25 mouse cellular contexts compared by ENCODE assay signal in the genomic region with DNA sequence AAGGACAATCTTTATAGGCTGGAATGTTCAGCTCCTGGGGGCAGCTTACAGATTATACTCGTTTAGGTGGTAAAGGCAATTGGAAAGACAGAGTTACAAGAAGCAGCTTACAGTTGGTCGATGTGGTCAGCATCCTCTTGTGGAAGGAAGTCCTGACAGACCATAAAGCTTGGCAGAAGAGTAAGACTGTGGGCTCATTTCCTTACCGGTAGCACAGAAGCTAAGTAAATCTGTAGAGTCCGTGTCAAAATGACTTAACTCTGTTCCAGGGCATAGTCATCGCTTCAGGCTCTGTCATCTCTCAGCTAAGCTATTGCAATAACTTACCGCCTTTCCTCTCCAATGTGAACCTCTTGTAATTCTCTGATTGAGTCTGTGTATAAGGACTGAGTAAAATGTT.
A peak's percentile ranks its signal among the peaks of the same experiment; 100 is the strongest.
DNase-seq lines count a peak whose midpoint lies in the region; ATAC-seq and TF ChIP-seq lines count a peak whose summit lies in the region.
"Had no signal": no experiment of that assay in that cellular context is flagged by ENCODE, and none has a peak within 500 bp of the region (broad histone marks: within the 10 kb centered on the region; RNA-seq: fewer than 3 reads in every experiment).

No protein-coding gene starts in this region.

- no peaks in the 10 kb centered on the region for H3K27me3 ChIP-seq in lung, postnatal 0 days (replicated peaks; ENCODE audit: insufficient read depth, low read length)
- no peaks in the 10 kb centered on the region for H3K27me3 ChIP-seq in neural tube, embryonic 15.5 days (replicated peaks)
- H3K27me3 ChIP-seq: CH12.LX; embryonic facial prominence, embryonic 12.5 days; forebrain, embryonic 13.5 days; forebrain, embryonic 15.5 days; Patski had no signal

- 58% methylated on average over 6 of the region's 6 CpGs for WGBS in lung, postnatal 0 days
- WGBS in neural tube, embryonic 15.5 days, result 88% methylated on average over 6 of the region's 6 CpGs

- H3K4me3 ChIP-seq in lung, postnatal 0 days (ENCODE audit: low read depth, low read length), result no peak overlapping the region
- H3K4me3 ChIP-seq in neural tube, embryonic 15.5 days (replicated peaks), result no peak overlapping the region
- H3K4me3 ChIP-seq: embryonic facial prominence, embryonic 10.5 days; embryonic facial prominence, embryonic 12.5 days; forebrain, embryonic 13.5 days; forebrain, embryonic 15.5 days had no signal

- DNase-seq in lung, postnatal 0 days (ENCODE audit: low spot score), result peak; percentile 22
- no peak for DNase-seq in lung, postnatal 10 days
- no peak for DNase-seq in cerebellum, adult 18-20 months
- DNase-seq: adrenal gland, adult 2 months; adrenal gland, postnatal 10 days; adrenal gland, postnatal 36 days; B cell, adult 2 months; cerebellum, adult 11-12 months; cerebellum, adult 8-10 months; cerebellum, adult 9-11 months; cerebellum, postnatal 14 days; cerebellum, postnatal 36 days; forebrain, postnatal 0 days had no signal

- H3K9ac ChIP-seq in lung, postnatal 0 days (replicated peaks; ENCODE audit: low read depth), result no peak overlapping the region
- no peak overlapping the region for H3K9ac ChIP-seq in neural tube, embryonic 15.5 days (replicated peaks)
- H3K9ac ChIP-seq: embryonic facial prominence, embryonic 12.5 days; forebrain, embryonic 13.5 days; forebrain, embryonic 15.5 days; forebrain, postnatal 0 days had no signal

- no peaks in the 10 kb centered on the region for H3K9me3 ChIP-seq in lung, postnatal 0 days (ENCODE audit: low read length)
- H3K9me3 ChIP-seq in neural tube, embryonic 15.5 days (replicated peaks), result no peaks in the 10 kb centered on the region
- H3K9me3 ChIP-seq: embryonic facial prominence, embryonic 10.5 days; embryonic facial prominence, embryonic 12.5 days; forebrain, embryonic 13.5 days; forebrain, embryonic 15.5 days; G1E had no signal

- no peaks in the 10 kb centered on the region for H3K36me3 ChIP-seq in lung, postnatal 0 days (ENCODE audit: insufficient read depth, low read length)
- no peaks in the 10 kb centered on the region for H3K36me3 ChIP-seq in neural tube, embryonic 15.5 days
- H3K36me3 ChIP-seq: embryonic facial prominence, embryonic 10.5 days; embryonic facial prominence, embryonic 12.5 days; forebrain, embryonic 15.5 days; G1E had no signal

- H3K4me2 ChIP-seq in lung, postnatal 0 days (replicated peaks; ENCODE audit: low read depth, low read length), result no peak overlapping the region
- H3K4me2 ChIP-seq in neural tube, embryonic 15.5 days, result no peak overlapping the region
- H3K4me2 ChIP-seq: embryonic facial prominence, embryonic 12.5 days; forebrain, embryonic 13.5 days; forebrain, embryonic 15.5 days had no signal

- H3K4me1 ChIP-seq in lung, postnatal 0 days (ENCODE audit: insufficient read depth, low read depth, low read length), result no peaks in the 10 kb centered on the region
- H3K4me1 ChIP-seq in neural tube, embryonic 15.5 days, result no peaks in the 10 kb centered on the region
- H3K4me1 ChIP-seq: forebrain, embryonic 13.5 days; forebrain, embryonic 15.5 days had no signal

- TF ChIP-seq CTCF in lung, postnatal 0 days (IDR thresholded peaks at IDR 0.05), result no peak

- TF ChIP-seq EP300 in lung, postnatal 0 days (IDR thresholded peaks at IDR 0.05), result no peak

- no peak overlapping the region for H3K27ac ChIP-seq in lung, postnatal 0 days (ENCODE audit: low read length)
- H3K27ac ChIP-seq in neural tube, embryonic 15.5 days (replicated peaks), result no peak overlapping the region
- H3K27ac ChIP-seq: embryonic facial prominence, embryonic 10.5 days; embryonic facial prominence, embryonic 12.5 days; forebrain, embryonic 13.5 days; forebrain, embryonic 15.5 days had no signal

- no peak for ATAC-seq in lung, postnatal 0 days
- peak; percentile 69 to 95 for ATAC-seq in hematopoietic stem cell, adult 5-6 weeks (replicated peaks in 1 of 2; ENCODE audit: insufficient read depth in 1 of 2, low FRiP score in 2 of 2, low TSS enrichment in 1 of 2, low read depth in 1 of 2, poor library complexity in 2 of 2, severe bottlenecking in 2 of 2)
- ATAC-seq in megakaryocyte progenitor cell, adult 5-6 weeks (replicated peaks; ENCODE audit: poor library complexity), result peak; percentile 85
- no peak for ATAC-seq in neural tube, embryonic 15.5 days (ENCODE audit: low FRiP score)
- ATAC-seq: activated CD4-positive, CD25-positive, alpha-beta regulatory T cell, adult 4 months; CD4-positive, CD25-positive, alpha-beta regulatory T cell, adult 4 months; forebrain, embryonic 13.5 days; forebrain, embryonic 15.5 days; forebrain, postnatal 0 days; Patski had no signal

Comparison
In these comparisons a context has a peak if more than half of its experiments do, and no peak if none do; other contexts are left out.
1. ATAC-seq: peak in hematopoietic stem cell, adult 5-6 weeks (2 of 2) and megakaryocyte progenitor cell, adult 5-6 weeks (single experiment); none in lung, postnatal 0 days (single experiment) and neural tube, embryonic 15.5 days (single experiment).